Mouse (Mus musculus): ENCODE data around the gene Cops6.

Gene Cops6
- long read RNA-seq, experiment 1, transcript Cops6-201 (10 exons, 1,787 nt): major isoform, 171 of 181 reads
- long read RNA-seq, experiment 1, partial matches to known transcripts: 2 of 181 reads
- long read RNA-seq, experiment 1, other reads (novel, unspliced or antisense): 4 of 181 reads
- long read RNA-seq, experiment 2, transcript Cops6-201 (10 exons, 1,787 nt): major isoform, 204 of 219 reads
- long read RNA-seq, experiment 2, partial matches to known transcripts: 10 of 219 reads
- long read RNA-seq, experiment 2, other reads (novel, unspliced or antisense): 2 of 219 reads

DNA sequence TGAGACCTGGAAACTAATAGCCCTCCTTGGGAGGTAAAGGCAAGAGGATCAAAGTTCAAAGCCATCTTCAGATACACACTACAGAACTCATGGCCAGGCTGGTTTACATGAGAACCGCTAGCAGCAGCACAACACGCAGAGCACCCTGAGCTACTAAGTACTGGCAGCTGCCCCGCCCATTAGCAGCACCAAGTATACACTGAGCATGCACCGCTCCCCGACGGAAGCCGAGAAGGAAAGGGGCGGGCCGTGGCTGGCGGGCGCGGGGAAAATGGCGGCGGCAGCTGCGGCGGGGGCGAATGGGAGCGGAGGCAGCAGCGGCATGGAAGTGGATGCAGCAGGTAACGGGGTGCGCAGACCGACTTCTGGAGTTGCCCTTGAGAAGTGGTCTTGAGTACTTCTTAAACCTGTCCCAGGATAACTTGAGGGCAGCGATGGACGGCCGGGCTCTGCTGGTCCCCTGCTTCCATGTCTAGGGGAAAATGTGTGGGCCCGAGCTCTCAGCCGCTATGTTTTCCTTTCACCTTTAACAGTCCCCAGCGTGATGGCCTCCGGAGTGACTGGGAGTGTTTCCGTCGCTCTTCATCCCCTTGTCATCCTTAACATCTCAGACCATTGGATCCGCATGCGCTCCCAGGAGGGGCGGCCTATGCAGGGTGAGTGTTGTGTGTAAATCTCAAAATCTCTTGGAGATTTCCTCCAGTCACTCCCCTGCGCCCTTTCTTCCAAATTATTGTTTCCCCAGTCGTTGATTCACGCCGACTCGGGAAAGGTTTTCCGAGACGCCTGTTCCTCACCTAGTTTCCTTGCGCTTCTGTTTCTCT, at the start of gene Cops6:
TSS of gene Cops6 (plus strand) at position 230 of the 824 bp plus-strand sequence.
- intact Hi-C loops (cut with DNase I): no loop called here

DNA sequence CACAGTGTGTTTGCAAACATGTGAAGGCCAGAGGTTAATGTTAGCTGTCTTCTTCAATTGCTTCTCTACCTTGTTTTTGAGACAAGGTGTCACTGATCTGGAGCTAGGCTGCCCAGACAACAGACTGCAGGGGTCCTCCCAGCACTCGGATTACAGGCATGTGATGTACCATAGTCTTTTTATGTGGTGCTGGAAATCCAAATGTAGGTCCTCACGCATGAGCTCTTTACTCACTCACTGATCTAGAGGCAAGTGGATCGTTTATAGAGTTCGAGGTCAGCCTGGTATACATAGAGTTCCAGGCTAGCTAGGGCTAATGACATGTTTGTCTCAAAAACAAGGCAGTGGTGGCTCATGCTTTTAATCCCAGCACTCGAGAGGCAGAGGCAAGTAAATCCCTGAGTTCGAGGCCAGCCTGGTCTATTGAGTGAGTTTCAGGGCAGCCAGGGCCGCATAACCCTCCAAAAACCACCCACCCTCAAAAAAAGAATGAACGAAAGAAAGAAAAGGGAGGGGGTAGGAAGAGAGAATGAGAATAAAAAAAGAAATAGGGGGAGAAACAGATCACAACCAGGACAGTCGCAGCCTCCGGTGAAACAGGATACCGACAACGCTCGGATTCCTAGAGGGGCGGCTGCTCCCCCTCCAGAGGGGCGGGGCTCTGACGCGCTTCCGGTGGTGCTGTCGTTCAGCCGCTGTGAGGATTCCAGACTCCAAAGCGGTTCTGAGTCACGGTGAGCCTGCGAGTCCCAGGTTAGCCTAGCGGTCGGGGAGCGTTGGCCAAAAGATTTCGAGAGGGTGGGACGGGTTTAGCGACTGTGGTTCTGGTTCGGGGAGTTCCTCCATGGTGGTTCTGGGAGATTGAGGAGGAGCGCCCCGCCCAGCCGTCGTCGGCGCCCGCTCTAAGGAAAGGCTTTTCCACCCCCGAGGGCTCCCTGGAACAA, 44.3 kb upstream of the Cops6 start, which contains the start of gene Zscan21:
TSS of gene Zscan21 (plus strand) at position 649 of the 944 bp plus-strand sequence.
- intact Hi-C loops (cut with DNase I): loop anchor here (1.0 kb wide), 1 partner anchor 39 kb away; the partner anchor contains the start of gene Zfp113

DNA sequence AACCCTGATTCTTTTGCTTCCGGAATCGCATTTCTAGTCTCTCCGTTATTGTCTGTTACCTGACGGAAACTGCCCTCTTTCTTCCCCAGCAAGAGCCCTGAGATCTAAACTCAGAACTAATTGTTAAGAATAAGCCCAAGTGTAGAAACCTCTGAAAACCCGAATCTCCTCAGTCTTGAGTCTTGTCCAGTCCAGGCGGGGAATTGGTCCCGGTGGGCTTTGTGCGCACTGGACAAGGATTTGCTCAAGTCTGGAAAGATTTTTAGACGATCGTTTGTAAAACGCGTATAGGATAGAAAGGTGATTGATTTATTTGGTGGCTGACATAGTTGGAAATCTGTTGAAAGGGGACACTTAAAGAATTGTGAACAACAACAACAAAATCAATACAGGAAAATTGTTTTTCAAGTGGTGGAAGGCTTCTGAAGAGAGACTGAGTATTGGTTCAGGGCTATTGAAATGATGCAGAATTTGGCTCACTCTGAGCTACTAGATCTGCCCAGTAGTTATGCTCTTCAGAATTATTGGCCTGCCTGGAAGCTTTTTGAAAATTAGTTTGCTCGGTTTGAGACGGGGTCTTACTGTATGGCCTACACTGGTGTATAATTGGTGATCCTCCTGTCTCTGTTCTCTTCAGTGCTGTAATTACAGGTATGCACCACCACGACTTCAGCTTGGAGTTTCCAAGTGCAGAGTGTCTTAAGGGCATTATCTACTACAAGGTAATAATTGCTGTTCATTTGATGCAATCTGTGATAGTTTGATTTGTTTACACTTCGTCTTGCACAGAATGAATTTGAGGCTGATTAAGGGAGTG, 43.5 kb upstream of the Cops6 start:
- intact Hi-C loops (cut with DNase I): no loop called here

DNA sequence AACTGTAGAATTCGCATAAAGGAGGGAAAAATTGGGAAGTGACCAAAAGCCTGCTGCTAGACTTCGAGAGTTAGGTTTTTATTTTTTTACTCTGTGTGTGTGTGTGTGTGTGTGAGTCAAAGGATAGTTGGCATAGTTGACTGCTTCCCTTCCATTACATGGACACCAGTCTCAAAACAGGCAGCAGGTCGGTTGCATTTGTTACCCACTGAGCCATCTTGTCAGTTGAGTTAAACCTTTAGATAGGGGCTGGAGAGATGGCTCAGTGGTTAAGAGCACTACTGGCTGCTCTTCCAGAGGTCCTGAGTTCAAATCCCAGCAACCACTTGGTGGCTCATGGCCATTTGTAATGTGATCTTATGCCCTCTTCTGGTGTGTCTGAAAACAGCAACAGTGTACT, 42.8 kb upstream of the Cops6 start:
- intact Hi-C loops (cut with DNase I): no loop called here

DNA sequence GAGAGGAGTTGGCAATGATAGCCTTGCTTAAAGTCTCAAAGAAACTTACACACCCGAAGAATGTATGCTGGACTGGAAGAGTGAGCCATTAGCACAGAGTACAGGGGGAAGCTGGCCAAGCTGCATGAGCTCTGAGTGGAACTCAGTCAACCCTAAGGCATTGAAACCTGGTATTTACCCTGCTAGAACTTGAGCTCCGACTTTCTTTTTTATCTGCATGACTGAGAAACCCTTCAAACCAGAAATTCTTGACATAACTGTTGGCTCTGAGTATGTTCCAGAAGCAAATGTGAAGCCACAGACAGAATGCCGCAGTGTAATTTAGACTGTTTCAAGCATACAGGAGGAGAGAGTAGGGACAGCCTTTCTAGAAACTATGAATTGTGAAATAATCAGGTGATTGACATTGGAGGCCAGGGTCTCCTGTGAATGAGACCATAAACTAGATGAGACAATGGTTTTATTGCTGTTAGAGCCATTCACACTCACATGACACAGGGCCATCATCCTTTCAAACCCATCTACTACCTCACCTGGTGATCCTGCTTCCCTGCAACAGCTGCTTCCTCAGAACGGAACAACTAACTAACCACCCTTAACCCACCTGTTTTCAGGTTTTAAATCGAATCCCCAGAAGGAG, 28.3 kb upstream of the Cops6 start:
- intact Hi-C loops (cut with DNase I): no loop called here

DNA sequence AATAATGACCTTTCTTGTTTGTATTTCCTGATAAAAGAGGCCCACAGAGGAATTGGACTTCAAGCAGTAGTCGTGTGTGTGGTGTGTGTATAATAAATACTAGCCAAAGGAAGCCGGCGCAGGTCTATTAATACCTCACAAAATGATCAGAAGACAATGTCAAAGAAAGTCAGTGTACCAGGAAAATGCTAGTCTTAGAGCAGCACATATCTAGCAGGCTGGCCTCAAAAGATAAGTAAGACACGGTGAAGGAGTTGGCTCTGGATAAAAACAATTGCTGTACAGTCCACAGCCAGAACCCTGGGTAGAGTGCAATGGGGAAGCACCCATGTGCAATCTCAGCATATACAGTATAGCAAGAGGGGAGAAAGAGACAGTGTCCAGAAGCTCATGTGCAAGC, 23.6 kb upstream of the Cops6 start:
- intact Hi-C loops (cut with DNase I): loop anchor here (5.0 kb wide), 1 partner anchor 250 kb away; no protein-coding TSS in a partner anchor

DNA sequence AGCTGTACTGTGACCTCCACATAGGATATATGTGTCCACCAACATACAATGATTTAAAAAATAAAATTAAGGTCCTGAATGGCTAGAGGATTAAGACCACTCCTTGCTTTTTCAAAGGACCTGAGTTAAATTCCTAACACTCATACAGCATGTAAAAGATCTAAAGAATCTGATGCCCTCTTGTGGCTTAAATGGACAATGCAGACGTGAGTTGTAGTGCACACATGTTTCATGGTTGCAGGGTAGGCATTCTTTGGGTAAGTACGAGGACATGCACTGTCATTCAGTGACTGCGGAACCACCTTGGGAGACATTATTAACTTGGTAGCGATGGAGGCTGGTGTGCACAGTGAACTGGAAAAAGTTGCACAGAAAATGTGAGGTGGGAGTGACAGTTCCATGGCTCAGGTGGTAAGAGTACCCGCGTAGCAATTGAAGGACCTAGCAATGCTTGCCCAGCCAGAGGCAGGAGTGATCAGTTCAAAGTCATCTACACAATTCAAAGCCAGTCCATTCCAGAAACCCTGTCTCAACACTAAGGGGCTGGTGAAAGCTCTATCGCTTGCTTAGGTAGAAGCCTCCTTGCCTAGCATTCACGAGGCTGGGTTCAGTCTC, 22.8 kb upstream of the Cops6 start:
- intact Hi-C loops (cut with DNase I): loop anchor here (5.0 kb wide), 1 partner anchor 251 kb away; no protein-coding TSS in a partner anchor

DNA sequence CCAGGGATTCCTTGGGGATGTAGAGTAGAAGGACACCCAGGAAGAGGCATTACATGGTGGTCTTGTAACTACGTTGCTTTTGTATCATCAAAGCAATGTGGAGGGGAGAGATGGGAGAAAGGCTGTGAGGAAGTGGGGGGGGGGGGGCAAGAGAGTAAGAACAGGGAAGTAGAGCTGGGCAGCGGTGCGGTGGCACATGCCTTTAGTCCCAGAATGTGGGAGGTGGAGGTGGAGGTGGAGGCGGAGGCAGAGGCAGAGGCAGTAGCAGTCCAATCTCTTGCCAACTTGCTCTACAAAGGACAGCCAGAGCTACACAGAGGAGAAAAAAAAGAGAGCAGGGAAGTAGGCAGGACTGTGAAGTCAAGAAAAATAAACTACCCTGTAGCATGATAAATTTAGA, 22.3 kb upstream of the Cops6 start:
- intact Hi-C loops (cut with DNase I): loop anchor here (5.0 kb wide), 1 partner anchor 251 kb away; no protein-coding TSS in a partner anchor

DNA sequence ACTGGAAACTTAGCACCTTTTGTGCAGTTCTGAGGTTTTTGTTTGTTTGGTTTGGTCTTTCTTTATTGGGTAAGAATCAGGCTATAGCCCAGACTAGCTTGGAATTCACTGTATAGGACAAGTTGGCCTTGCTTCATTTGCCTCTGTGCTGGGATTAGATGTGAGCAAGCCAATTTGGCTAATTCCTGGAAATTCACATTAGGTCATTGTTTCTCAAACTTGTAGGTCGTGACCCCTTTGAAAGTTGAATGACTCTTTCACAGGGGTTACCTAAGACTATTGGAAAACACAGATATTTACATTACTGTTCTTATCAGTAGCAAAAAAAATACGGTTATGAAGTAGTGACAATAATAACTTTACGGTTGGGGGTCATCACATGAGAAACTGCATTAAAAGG, 6.5 kb upstream of the Cops6 start:
- intact Hi-C loops (cut with DNase I): no loop called here

DNA sequence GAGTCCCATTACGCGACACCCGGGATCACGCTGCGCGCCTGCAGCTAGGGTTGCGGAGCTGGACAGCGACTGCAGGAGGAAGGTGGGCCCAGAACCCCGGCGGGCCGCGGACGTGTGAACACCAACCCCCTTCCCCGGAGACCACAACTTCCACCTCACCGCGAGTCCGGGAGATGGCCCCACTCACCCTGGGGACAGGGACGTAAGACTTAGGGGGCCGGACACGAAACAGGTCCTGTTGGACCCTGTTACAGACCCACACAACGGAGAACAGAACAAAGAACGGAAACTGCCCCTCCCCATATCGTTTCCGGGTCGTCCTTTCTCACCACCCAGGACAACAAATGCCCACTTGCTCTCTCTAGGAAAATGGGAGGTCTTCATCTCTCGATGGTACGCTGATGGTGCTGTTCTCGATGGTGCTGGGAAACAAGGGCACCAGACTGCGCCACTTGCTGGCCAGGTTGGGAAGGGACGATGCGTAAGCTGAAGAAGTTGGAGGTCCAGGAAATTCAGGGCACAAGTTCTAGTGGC, 5.4 kb upstream of the Cops6 start, which contains the start of gene Zfp113:
TSS of gene Zfp113 (minus strand) at position 302 of the 534 bp plus-strand sequence.
- intact Hi-C loops (cut with DNase I): loop anchor here (1.0 kb wide), 1 partner anchor 39 kb away; the partner anchor contains the start of gene Zscan21

DNA sequence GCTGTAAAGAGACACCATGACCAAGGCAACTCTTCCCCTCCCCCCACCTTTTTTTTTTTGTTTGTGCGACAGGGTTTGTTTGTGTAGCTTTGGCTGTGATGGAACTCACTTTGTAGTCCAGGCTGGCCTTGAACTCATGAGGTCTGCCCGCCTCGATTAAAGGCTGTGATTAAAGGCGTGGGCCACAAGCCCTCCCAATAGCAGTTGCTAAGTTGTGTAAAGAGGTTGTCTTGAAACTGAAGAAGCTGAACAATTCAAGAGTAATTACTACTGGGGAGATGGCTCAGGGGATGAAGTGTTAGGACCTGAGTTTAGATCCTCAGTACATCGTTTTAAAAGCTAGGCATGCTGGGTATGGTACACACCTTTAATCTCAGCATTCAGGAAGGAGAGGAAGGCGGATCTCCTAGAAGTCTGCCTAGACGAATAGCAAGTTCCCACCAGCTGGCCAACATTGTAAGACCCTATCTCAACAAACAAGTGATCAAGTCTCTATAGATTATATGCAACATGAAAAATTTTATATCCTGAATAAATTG, 578 bp upstream of the Cops6 start:
- intact Hi-C loops (cut with DNase I): no loop called here

DNA sequence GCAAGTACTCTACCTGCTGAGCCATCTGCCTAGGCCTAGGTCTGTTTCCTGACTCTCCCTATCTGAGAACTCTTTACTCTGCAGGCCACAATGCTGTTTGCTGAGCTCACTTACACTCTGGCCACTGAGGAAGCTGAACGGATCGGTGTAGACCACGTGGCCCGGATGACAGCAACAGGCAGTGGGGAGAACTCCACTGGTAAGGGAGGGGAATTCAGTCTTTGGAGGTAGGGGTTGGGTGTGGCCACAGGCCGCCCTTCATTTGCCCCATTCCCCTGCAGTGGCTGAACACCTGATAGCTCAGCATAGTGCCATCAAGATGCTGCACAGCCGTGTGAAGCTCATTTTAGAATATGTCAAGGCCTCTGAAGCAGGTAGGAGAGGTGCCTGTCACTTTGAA, 2.2 kb downstream of the Cops6 start:
- intact Hi-C loops (cut with DNase I): no loop called here

DNA sequence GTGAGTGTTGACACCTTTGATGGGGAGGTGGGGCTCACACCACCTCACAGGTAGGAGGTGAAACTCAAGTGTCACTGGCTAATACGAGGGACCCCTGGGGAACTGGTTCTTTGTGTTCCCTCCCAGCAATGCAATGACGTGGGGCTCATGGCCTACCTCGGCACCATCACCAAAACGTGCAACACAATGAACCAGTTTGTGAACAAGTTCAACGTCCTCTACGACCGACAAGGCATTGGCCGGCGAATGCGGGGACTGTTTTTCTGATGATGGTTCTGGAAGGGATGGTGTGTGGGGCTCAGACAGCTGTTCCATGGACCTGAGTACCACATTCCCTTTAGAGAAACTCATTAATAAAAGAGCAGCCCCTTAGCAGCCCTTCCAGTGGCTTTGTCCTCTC, 2.7 kb downstream of the Cops6 start:
- intact Hi-C loops (cut with DNase I): no loop called here

DNA sequence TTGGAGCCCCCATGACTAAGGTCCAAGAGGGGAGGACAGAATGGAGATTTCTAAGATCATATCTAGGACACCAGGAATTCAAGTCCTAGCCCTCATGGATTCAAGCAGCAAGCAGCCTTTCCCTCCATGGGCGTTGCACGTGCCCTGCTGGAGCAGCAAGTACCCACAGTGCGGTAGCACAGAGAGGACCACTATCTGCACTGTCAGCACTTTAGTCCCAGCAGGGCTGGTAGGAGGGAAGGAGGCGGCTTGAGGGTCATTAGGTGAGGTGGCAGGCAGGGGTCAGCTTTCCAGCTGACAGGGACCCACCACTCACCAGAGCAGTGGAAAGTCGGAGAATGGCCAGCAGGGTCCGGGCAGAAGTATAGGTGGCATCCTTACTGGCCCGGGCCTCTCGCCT, 4.7 kb downstream of the Cops6 start:
- intact Hi-C loops (cut with DNase I): no loop called here

DNA sequence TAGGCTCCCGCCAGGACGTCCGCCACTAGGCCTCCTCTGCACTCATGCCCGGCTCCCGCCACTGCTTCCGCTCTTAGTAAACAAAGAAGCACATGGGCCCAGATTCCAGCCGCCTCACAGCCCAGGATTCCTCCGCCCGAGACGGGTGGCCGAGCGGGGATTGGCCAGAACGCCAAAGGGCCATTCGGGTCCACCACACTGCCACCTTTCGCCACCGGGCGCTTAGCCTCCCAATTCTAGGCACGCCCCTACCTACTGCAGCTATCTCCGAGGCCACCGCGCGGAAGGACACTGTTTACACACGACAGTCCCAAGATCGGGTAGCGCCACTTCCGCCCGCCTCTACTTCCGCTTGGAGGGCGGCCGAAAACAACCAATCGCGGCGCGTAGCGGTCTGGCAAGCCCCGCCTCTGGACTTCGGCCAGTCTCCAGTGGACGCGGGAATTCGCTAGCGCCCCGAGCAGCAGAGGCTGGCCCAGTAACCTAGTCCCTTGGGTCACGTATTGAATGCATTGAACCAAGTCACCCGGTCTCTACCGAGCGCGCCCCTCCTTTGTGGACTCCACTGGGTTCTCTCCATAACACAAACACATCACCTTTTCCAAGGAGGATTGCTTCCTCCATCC, 10.2 kb downstream of the Cops6 start:
- intact Hi-C loops (cut with DNase I): no loop called here

DNA sequence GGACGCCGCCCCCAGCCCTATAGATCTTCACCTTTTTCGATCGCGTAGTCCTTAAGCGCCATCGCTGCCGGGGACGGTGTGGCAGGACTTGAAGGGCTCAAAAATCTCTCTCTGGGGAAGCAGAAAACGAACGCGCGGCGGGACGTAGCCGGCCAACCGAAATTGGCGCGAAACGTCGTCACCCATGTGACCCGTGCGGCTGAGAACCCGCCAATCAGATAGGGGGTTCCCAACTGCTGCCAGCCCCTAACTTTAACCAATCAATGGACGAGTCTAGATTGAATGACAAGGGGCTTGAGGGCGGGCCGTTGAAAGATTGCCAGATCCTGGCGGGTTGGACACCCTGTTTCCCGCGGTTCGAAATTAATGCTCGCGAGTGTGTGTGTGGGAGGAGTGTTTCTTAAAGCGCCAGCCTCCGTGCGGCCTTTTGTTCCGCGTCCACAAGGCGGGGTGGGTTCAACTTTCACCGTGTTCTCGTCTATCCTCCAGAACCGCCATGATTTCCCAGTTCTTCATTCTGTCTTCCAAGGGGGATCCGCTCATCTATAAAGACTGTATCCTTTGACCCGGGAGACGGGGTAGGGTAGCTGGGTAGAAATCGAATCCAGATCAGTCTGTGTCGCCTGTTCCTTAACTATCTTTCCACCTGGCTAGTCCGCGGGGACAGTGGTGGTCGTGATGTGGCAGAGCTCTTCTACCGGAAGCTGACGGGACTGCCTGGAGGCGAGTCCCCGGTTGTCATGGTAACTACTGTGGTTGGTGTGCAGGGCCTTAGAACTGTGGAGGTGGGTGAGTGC, 11.0 kb downstream of the Cops6 start, which contains the start of the genes Ap4m1 and Mcm7:
TSS of gene Ap4m1 (plus strand) at position 308 of the 797 bp plus-strand sequence.
TSS of gene Mcm7 (minus strand) at position 728 of the 797 bp plus-strand sequence.
- intact Hi-C loops (cut with DNase I): no loop called here

DNA sequence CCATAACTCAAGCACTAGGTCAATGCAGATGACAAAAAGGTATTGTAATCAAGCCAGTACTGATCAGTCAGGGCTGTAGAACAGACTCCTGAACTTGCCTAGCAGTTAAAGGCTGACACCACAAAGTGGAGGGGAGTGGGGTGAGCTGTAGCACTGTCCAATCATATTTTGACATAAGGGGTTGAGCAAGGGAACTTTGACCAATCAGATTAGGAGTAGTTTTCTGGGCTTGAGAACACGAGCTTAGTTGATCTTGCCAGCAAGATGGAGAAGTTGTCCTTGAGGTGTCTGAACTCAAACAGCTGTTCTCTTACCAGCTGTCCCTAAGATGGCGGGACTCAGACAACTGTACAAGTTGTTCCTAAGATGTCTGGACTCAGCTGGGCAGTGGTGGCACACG, 12.3 kb downstream of the Cops6 start:
- intact Hi-C loops (cut with DNase I): no loop called here

All from adrenal gland (tissue).